Mouse (Mus musculus) ZHBTc4 (cell line): Measurements from ENCODE around the gene Esyt2.

ENCODE experiments used
- DNase-seq: peaks from one replicate; pipeline ENCODE4 v3.0.0-alpha.2; 2011; ENCODE audit warnings: low read depth, low spot score

The Esyt2 gene

DNA sequence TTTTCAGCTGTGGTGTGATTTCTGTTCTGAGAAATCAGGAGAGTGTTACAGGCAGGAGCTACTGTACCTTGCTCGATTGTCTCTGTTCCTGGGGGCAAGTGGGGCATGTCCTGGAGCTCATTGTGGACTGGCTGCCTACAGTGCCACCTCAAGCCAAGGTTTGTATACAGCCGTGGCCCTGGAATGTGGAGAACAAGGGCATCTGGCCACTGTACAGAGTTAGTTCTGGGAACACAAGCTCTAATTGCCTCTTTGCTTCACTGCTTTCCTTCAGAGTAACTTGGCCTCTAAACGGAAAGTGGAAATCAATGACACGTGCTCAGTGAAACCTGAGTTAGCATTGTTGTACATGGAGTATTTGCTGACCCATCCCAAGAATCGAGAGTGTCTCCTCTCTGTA is 157.6 kb downstream of the Esyt2 start:
- no peak for DNase-seq
